Mouse (Mus musculus): ENCODE results near the gene Pigw. TPM values are rescaled to one million over a fixed set of nuclear protein-coding genes. Genes with fewer than 3 reads are reported as not detected.

Gene Pigw
- polyA plus RNA-seq, 1 experiment, result 2.9 TPM

- TF ChIP-seq POLR2A (IDR thresholded peaks at IDR 0.05; ENCODE audit: control insufficient read depth, low read depth, low read length), result no peak
- TF ChIP-seq CTCF (IDR thresholded peaks at IDR 0.05; ENCODE audit: control insufficient read depth, insufficient read depth, insufficient replicate concordance, low read depth, low read length), result no peak
- H3K27ac ChIP-seq (ENCODE audit: control insufficient read depth, insufficient read depth, low read depth, low read length), result no peak overlapping the region
- no peaks in the 10 kb centered on the region for H3K27me3 ChIP-seq (ENCODE audit: control insufficient read depth, insufficient read depth, low read length)
- peak overlapping the region; percentile 92 for H3K4me3 ChIP-seq (ENCODE audit: control insufficient read depth, low read depth, low read length)
- H3K36me3 ChIP-seq (ENCODE audit: control insufficient read depth, insufficient read depth, low read length), result no peaks in the 10 kb centered on the region
- H3K4me1 ChIP-seq (ENCODE audit: control insufficient read depth, insufficient read depth, low read length), result peaks cover 9% of the 10 kb centered on the region
Measured at GRCm38 (mm10) chr11:84914673-84915072, 34.6 kb upstream of the Pigw start.

- H3K4me3 ChIP-seq (ENCODE audit: control insufficient read depth, low read depth, low read length), result no peak overlapping the region
- H3K27ac ChIP-seq (ENCODE audit: control insufficient read depth, insufficient read depth, low read depth, low read length), result no peak overlapping the region
- H3K27me3 ChIP-seq (ENCODE audit: control insufficient read depth, insufficient read depth, low read length), result no peaks in the 10 kb centered on the region
- peaks cover 2% of the 10 kb centered on the region; the same call in 1 of the 2 replicates for H3K4me1 ChIP-seq (ENCODE audit: control insufficient read depth, insufficient read depth, low read length)
- H3K36me3 ChIP-seq (ENCODE audit: control insufficient read depth, insufficient read depth, low read length), result no peaks in the 10 kb centered on the region; the same call in 1 of the 2 replicates
- TF ChIP-seq POLR2A (IDR thresholded peaks at IDR 0.05; ENCODE audit: control insufficient read depth, low read depth, low read length) (no peak), CTCF (IDR thresholded peaks at IDR 0.05; ENCODE audit: control insufficient read depth, insufficient read depth, insufficient replicate concordance, low read depth, low read length) (no peak)
Measured at GRCm38 (mm10) chr11:84910411-84910810, 30.3 kb upstream of the Pigw start.

- no peaks in the 10 kb centered on the region; the same call in 1 of the 2 replicates for H3K4me1 ChIP-seq (ENCODE audit: control insufficient read depth, insufficient read depth, low read length)
- H3K4me3 ChIP-seq (ENCODE audit: control insufficient read depth, low read depth, low read length), result no peak overlapping the region
- TF ChIP-seq CTCF (IDR thresholded peaks at IDR 0.05; ENCODE audit: control insufficient read depth, insufficient read depth, insufficient replicate concordance, low read depth, low read length) (no peak), POLR2A (IDR thresholded peaks at IDR 0.05; ENCODE audit: control insufficient read depth, low read depth, low read length) (no peak)
- no peak overlapping the region for H3K27ac ChIP-seq (ENCODE audit: control insufficient read depth, insufficient read depth, low read depth, low read length)
- H3K27me3 ChIP-seq (ENCODE audit: control insufficient read depth, insufficient read depth, low read length), result no peaks in the 10 kb centered on the region
- peaks cover 1% of the 10 kb centered on the region; the same call in 1 of the 2 replicates for H3K36me3 ChIP-seq (ENCODE audit: control insufficient read depth, insufficient read depth, low read length)
Measured at GRCm38 (mm10) chr11:84908480-84908879, 28.4 kb upstream of the Pigw start.

- Histone ChIP-seq H3K4me1 (ENCODE audit: control insufficient read depth, insufficient read depth, low read length) (no peaks in the 10 kb centered on the region), H3K27me3 (ENCODE audit: control insufficient read depth, insufficient read depth, low read length) (no peaks in the 10 kb centered on the region), H3K27ac (ENCODE audit: control insufficient read depth, insufficient read depth, low read depth, low read length) (no peak overlapping the region), H3K36me3 (ENCODE audit: control insufficient read depth, insufficient read depth, low read length) (peaks cover 1% of the 10 kb centered on the region; the same call in 1 of the 2 replicates), H3K4me3 (ENCODE audit: control insufficient read depth, low read depth, low read length) (no peak overlapping the region)
- TF ChIP-seq POLR2A (IDR thresholded peaks at IDR 0.05; ENCODE audit: control insufficient read depth, low read depth, low read length), result no peak
- no peak for TF ChIP-seq CTCF (IDR thresholded peaks at IDR 0.05; ENCODE audit: control insufficient read depth, insufficient read depth, insufficient replicate concordance, low read depth, low read length)
Measured at GRCm38 (mm10) chr11:84907081-84907480, 27.0 kb upstream of the Pigw start.

- TF ChIP-seq CTCF (IDR thresholded peaks at IDR 0.05; ENCODE audit: control insufficient read depth, insufficient read depth, insufficient replicate concordance, low read depth, low read length) (no peak), POLR2A (IDR thresholded peaks at IDR 0.05; ENCODE audit: control insufficient read depth, low read depth, low read length) (no peak)
- Histone ChIP-seq H3K27me3 (ENCODE audit: control insufficient read depth, insufficient read depth, low read length) (no peaks in the 10 kb centered on the region), H3K4me1 (ENCODE audit: control insufficient read depth, insufficient read depth, low read length) (no peaks in the 10 kb centered on the region), H3K27ac (ENCODE audit: control insufficient read depth, insufficient read depth, low read depth, low read length) (no peak overlapping the region), H3K36me3 (ENCODE audit: control insufficient read depth, insufficient read depth, low read length) (peaks cover 4% of the 10 kb centered on the region), H3K4me3 (ENCODE audit: control insufficient read depth, low read depth, low read length) (no peak overlapping the region)
Measured at GRCm38 (mm10) chr11:84904597-84905144, 24.6 kb upstream of the Pigw start.

- peaks cover 1% of the 10 kb centered on the region for H3K36me3 ChIP-seq (ENCODE audit: control insufficient read depth, insufficient read depth, low read length)
- H3K27ac ChIP-seq (ENCODE audit: control insufficient read depth, insufficient read depth, low read depth, low read length), result no peak overlapping the region
Measured at GRCm38 (mm10) chr11:84893113-84893512, 13.0 kb upstream of the Pigw start.

GRCm38 (mm10) chr11:84891705-84892104, 11.6 kb upstream of the Pigw start:
- no peaks in the 10 kb centered on the region for H3K4me1 ChIP-seq (ENCODE audit: control insufficient read depth, insufficient read depth, low read length)
- no peak overlapping the region for H3K27ac ChIP-seq (ENCODE audit: control insufficient read depth, insufficient read depth, low read depth, low read length)
- no peak for TF ChIP-seq POLR2A (IDR thresholded peaks at IDR 0.05; ENCODE audit: control insufficient read depth, low read depth, low read length)
- no peaks in the 10 kb centered on the region for H3K27me3 ChIP-seq (ENCODE audit: control insufficient read depth, insufficient read depth, low read length)
- peaks cover 1% of the 10 kb centered on the region for H3K36me3 ChIP-seq (ENCODE audit: control insufficient read depth, insufficient read depth, low read length)
- no peak overlapping the region for H3K4me3 ChIP-seq (ENCODE audit: control insufficient read depth, low read depth, low read length)

More at GRCm38 (mm10) chr11:84893113-84893512, 13.0 kb upstream of the Pigw start:
- Histone ChIP-seq H3K4me1 (ENCODE audit: control insufficient read depth, insufficient read depth, low read length) (no peaks in the 10 kb centered on the region), H3K27me3 (ENCODE audit: control insufficient read depth, insufficient read depth, low read length) (no peaks in the 10 kb centered on the region), H3K4me3 (ENCODE audit: control insufficient read depth, low read depth, low read length) (no peak overlapping the region)
- TF ChIP-seq POLR2A (IDR thresholded peaks at IDR 0.05; ENCODE audit: control insufficient read depth, low read depth, low read length) (no peak), CTCF (IDR thresholded peaks at IDR 0.05; ENCODE audit: control insufficient read depth, insufficient read depth, insufficient replicate concordance, low read depth, low read length) (no peak)

All from testis, adult 2 months (tissue).